Mouse (Mus musculus) layer of hippocampus, adult 11-12 months (tissue): Measurements from ENCODE around the gene Bcl6b.

Experiments used
- DNase-seq: peaks from one replicate; pipeline ENCODE4 v3.0.0; 2022; ENCODE audit warnings: low spot score

The Bcl6b gene

DNA sequence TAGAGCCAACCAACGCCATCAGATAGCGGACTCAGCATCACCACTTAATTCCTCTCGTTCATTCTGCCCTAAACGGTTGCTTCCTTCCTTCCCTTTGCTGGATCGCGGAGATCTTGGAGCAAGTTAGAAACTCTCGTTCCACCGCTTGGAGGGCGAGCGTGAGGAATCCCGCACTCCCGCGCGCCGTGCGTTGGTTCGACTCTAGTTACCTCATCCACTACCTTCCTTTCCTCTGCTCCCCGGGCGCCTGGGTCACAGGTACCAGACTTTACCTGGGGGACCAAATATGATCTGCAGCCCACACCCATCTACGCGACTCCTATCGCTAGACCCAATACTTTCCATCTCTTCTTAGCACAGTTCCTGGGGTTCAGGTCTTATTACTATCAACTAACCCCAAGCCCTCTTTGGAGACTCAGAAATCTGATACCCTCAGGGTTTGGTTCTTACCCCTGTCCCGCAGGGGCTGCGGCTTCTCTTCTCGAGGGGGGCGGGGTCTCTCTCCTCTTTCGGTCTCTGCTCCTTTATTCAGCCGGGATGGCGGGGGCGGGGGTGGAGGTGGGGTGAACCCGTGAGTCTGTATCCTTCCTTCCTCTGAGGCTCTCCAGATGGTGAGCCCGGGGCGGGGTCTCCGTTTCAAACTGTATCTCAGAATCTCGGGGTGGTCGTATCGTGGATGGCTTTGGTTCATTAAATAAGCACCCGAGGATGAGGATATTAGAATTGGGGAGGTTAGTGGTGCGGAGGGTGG is at the start of gene Bcl6b:
Bcl6b (minus strand) TSS at position 539 of the 751 bp plus-strand sequence.
- no peak for DNase-seq

DNA sequence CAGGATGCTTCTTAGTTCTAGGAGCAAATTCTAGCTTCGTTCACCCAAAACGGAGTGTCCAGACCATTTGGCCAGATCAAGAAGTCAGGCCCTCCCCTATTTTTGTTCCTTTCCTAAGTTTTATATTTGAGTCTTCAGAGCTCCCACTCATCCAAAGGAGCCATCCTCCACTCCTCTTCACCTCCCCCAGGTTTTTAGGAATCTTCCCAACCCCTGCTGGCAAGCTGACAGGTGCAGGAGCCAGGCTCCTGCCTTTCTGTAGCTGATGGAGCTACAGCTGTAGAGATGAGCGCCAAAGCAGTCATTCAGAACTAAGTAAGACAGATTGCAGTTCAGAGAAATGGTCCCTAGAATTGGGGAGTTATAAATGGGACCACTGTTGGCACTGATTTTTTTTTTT is 49.4 kb upstream of the Bcl6b start:
- DNase-seq, result no peak

DNA sequence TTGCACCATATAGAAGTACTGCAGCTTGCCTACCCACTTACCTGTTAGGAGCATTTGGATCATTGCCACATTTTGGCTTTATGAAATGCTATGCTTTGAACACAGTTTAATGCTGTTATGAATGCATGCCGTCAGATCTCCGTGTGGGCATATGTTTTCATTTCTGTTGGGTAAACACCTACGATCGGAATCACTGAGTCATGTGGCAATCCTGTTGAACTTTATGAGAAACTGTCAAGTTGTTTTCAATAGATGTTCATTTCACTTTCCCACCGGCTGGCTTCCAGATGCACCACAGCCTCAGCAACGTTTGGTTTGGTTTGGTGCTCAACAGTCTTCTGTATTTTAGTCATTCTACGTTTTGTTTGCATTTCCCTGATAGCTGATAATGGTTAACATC is 42.0 kb upstream of the Bcl6b start:
- DNase-seq, result no peak

DNA sequence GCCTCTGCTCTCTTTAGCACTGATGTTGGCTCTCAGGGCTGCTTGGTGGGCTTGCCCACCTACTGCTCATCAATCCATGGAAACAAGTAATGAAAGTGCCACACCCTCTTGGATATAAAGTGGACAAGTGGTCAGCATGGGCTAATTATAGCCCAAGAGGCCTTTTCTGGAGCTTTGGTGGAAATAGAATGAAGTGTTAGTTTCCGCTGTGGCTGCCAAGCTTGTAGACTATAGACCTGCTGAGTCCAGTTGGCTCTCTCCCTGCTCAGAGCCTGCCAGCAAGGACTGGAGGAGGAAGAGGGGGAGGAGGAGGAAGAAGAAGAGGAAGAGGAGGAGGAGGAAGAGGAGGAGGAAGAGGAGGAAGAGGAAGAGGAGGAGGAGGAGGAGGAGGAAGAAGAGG is 36.8 kb upstream of the Bcl6b start:
- DNase-seq, result no peak

DNA sequence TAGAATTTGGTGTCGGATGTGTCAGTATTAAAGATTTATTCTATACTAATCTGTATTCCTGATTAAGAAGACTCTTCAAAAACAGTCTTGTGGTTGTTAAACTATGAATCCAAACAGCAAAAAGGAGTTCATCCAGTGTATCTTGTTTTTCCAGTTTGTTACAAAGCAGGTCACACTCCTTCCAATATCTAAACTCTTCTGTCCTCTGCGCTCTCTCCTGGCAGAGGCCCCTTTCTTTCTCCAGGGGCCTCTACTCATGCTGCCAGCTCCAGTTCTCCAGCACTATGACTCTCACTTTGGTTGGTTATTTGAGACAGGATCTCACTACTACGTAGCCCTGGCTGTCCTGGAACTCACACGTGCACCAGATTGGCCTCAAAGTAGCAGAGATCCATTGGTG is 36.2 kb upstream of the Bcl6b start:
- no peak for DNase-seq

DNA sequence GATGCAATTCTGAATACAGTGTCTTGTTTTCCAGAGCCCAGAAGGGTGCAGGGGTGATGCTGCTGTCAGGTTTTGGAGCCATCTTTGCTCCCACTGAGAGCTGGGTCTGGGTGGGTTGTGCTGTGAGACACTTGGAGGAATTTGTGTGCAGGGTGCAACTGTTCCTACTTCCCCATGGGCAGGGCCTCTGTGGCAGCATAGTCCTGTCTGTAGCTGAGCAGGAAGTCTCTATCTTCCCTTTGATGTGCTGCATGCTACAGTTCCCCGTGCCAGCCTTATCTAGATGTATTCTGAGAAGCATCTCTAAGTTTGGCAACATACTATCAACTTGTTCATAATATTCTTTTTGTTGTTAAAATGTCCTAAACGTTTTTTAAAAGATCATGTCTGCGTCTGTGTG is 35.7 kb upstream of the Bcl6b start:
- no peak for DNase-seq

DNA sequence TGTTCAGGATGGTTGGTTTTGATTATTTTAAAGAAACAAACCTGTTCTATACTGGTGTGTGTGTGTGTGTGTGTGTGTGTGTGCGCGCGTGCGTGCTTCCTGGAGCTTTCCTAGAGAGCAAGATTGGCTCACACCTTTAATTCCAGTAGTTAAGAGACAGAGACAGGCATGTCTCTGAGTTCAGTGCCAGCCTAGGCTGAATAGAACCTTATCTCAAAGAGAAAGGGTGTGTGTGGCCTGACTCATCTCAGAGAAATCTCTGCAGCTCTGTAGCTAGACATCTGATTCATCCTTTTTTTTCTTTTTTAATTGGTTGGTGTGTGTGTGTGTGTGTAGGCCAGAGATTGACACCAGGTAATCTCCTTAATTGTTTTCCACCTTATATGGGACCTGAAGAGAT is 29.4 kb upstream of the Bcl6b start:
- no peak for DNase-seq

DNA sequence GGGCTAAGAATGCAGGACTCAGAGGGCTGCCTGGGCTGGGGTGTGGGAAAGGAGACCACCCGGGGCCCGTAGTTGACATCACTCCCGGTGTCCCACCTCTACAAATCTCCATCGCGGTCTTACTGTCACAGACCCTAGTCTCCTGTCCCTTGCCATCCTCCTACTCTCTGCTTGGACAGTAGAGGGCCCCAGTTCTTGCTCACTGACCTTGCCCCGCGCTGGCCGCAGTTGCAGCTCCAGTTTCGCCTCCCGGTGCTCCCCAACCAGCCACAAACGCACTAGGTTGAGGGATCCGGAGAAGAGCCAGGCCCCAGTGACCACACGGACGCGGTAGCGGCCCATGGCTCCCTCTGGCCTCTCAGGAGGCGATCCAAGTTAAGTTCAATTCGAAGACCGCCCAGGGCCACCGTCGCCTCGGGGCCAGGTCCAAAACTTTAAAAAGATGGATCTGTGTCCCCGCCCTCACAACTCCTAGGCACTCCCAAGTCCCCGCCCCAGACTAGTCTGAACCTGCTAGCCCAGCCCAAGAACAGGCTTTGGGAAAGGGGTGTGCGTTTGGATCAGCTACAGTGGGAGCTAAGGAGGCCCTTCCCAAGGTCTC is 25.4 kb upstream of the Bcl6b start, which contains the start of gene Alox12:
Alox12 (minus strand) TSS at position 423 of the 601 bp plus-strand sequence.
- DNase-seq, result no peak

DNA sequence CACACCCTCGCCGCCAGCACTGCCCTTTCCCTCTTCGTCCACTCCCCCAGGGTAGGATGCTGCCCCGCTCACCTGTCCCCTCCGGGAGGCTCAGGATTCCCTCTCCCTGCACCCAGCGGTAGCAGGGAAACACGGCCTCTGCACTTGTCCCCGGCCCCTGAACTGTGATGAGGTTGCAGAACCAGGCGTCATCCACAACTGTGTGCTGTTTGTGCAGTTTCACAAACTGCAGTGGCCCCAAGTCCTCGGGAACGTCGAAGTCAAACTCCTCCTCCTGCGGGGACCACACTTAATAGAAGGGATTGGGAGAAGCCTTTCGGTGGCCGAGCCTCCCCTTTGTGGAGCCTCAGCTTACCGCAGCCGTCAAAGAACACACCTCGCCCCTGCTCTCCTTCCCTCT is 24.7 kb upstream of the Bcl6b start:
- DNase-seq, result no peak

DNA sequence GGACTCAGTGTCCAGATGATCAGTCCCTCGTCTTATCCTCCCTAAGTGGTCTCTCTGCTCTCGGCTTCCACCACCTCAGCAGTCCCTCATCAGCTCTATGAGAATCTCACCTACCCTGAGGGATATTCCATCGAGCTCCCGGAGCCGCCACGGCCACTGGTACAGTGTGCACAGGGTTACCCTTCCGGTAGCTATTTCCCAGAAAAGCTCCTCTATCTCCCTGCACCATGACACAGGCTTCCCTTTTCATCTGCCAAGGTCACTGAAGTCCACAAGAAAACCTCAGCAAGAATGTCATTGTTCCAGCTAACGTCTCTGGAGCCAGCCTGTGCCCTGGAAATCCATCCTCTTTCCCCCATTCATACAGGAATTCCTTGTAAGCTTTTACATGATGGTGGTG is 22.3 kb upstream of the Bcl6b start:
- no peak for DNase-seq

DNA sequence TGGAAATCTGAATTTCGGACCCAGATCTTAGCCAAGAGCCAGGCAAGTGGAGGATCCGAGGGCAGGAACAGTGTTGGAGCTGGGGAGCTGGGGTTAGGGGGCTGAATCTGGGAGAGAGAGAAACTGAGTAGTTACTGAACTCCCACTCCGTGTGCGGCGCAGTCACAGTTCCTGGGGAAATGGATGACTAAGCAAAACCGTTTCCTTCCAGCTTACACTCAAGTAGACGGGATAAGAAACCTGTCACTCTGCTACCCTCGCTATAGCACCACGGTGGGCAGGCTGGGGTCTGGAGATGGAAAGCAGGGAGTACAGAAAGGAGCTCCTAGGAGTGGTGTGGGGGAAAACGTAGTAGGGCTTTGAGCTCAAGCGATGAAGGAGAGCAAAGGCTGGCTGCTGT is 20.6 kb upstream of the Bcl6b start:
- no peak for DNase-seq

DNA sequence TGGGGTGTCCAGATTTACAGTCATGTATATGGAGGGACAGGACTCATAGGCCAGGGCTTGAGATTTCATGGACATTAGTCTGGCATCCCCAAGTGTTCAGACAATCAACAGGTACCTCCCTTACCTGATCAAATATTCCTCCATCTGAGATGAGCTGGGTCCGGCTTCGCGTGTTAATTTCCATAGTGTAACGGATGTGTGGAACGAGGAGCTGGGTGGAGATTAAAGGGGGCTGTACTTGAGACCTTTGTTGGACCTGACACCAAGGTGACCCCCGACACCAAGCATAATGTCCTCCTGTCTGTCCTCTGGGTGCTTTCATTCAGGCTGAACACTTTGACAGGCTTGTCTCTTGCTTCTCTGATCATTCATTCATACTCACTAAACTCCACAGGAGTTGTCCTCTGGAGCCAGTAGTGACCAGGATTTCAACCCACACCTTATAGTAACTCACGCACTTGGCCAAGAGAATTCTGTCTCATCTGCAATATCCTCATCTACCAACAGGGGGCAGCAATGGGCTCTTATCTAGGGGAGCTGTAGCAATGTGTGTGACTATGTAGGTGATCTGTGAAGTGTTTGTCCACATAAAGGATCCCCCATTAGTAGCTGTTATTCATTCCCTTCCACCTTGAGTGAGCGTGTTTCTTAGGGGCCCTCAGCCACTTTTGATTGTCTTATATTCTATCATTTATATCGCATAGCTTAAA is 17.7 kb upstream of the Bcl6b start:
- peak; percentile 73 for DNase-seq

DNA sequence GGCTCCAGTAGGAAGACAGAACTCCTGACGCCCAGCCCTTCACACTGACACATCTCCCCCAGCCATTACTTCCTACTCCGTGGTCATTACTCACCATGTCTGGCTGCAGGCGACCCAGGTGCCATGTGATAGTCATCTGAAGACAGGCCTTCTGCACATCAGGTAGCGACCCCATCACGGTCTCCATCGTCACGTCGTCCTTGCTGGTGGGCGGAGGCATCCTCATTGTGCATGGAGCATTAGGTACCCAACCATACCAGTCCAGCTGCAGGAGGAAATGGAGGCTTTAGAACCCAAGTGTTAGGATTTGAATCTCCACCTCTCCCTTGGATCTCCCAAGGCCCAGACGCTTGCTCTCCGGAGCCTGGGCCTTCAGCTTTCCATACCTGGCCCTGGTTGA is 13.0 kb upstream of the Bcl6b start:
- DNase-seq, result no peak

DNA sequence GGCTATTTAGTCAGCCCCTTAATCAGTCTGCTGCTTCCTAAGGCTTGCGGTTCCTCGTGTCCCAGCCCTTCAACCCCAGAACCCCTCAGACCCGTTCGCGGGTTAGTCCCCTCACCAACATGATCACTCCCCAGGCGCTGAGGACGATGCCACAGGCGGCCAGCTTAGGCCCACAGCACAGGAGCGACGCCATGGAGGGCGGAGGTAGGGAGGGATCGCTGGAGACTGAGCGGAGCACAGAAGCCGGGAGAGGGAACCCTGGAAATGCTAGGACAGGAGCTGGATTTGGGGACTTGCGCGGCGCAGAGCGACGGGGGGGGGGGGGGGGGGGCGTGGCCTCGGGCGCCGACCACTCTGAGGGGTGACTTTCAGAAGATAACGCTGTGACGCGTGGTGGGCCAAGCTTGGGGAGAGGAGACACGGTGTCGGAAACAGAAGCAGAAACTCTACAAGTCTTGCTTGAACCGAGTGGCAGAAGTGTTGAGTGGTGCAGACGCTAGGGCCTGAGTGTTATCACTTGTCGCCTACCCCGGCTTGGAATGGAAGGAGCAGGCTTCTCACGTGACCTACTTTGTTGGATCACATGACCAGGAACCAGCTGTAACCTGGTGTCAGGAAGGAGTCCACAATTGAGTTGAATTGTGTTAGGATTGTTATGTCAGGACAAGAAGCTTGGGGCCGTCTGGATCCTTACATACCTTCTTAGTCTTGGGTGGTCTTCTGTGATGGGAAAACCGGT is 10.1 kb upstream of the Bcl6b start, which contains the start of the genes Gm21988 and Rnasek:
Gm21988 (minus strand) TSS at position 290 of the 739 bp plus-strand sequence.
Rnasek (minus strand) TSS at position 302 of the 739 bp plus-strand sequence.
- DNase-seq, result peak; percentile 88

DNA sequence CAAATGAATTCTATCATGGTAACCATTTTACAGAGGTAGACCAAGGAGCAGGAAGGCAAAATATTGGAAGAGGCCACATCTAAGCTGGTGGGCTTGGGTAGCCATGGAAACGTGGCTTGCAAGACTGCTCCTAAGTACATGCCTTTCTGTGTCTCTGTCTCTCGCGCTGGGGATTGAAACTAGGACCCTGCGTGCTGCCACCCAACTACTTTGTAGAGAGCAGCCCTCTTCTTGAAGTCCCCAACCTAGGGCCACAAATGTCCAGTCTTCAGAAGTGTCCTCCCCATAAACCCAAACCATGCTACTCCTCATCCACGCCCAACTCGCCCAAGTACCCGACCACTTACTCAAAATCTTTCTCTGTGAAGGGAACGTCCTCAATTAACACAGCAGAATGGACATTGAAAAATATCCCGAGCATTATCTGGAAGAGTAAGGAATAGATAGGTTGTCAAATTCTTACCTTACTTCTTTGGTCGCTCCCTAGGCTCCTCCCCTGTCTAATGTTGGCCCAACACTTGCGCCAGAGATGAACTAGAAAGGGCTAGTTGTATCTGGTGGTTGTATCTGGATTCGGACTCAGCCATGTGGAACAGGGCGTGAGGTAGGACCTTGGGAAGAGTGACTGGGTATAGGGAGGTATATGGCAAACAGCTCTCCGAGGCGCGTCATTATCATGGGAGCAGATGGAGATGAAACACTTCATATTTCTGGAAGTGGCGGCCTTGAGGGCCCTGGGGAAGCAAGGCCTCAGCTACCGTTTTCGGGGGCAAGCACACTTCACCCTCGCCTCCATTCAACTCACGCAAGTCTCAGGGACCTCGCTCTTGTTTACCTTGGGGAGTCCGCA is 9.2 kb upstream of the Bcl6b start:
- no peak for DNase-seq

DNA sequence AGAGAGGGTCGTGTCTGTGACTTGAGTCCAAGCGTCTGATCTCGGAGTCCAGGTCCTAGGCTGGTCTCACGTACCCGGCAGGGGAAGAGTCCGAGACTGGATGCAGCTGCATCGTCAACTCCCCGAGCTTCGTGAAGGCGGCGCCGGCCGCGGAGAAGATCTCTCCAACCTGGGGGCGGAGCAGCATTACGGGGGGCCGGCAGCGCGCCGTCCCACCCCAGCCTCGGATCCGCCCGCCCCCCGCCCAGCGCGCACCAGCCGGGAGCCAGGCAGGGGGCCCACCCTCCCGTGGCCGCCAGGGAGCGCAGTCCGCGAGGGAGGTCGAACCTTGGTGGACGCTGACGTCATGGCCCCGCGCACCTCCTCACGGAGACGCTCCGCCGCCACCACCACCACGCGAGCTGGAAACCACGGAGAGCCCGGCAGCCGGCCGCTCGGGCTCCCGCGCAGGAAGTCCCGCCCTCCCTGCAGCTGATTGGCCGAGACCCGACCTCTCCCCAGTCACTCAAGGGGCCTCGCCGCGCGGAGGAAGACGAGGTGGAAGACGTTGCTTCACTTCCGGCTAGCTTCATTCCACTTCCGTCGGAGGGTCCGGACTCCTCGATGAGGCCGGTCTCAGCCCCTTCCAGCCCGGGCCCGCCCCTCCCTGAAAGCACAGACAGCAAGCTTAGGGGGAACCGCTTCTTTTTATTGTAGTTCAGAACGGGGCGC is 8.0 kb upstream of the Bcl6b start, which contains the start of gene 0610010K14Rik:
0610010K14Rik (minus strand) TSS at position 458 of the 711 bp plus-strand sequence.
- DNase-seq, result peak; percentile 97

DNA sequence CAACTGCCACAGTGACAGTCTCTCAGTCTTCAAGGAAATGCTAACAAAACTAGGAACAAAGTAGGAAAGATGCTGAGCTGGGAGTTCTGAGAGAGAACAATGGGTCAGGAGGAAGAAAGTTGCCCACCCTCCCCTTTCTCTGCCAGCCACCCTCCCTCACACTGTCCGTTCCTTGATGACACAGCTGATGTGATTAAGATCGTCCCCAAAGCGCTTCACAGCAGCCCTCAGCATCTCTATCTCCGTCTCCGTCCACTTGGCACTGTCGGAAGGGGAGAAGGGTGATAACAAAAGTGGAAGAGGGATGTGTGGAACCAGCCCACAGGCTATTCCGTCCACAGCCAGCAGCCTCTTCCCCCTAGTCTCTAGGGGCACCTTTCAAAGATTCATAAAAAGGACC is 7.1 kb upstream of the Bcl6b start:
- DNase-seq, result no peak

DNA sequence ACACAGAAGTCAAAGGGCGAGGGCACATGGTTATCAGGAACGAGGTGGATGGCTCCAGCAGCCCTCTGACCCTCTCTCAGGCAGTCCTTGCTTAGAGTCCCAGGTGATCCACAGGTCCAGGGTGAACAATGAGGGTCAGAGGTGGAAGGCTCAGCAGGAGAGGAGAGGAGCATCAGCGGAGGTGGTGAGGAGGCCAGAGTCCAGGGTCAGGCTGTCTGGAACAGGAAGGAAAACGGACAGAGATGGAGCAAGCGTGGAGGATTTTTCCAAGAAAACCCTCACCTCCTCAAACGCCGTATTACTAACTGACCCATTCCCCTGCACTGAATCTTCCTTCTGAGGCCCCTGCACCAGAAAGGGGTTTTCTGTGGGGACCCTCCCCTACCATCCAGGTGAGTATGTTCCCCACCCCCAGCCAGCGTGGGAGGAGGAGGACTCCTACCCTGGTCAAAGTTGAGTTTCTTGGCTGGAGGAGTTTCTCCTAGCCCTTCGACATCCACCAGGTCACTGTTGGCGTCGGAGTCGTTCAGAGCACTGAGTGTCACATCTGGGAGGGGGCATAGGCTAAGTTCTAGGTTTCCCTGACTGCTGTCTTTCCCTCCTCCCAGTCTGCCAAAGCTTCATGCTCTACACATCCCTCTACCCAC is 5.8 kb upstream of the Bcl6b start:
- DNase-seq, result no peak

DNA sequence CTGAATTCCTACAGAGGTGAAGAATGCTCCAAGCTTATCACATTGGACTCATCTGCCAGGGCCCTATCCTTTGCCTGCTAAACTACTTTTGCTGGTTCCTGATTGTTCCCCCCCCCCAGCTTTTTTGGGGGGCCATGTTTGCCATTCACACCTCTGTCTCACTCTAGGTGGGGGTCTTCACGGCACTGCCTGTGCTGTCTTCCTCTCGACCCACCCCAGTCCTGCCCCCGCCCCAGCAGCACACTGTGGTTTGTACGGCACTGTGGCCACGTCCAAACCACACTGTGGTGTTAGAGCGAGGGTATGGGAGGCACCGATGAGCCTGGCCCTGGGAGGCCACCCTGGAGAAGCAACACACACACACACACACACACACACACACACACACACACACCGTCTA is 4.9 kb upstream of the Bcl6b start:
- DNase-seq, result no peak

DNA sequence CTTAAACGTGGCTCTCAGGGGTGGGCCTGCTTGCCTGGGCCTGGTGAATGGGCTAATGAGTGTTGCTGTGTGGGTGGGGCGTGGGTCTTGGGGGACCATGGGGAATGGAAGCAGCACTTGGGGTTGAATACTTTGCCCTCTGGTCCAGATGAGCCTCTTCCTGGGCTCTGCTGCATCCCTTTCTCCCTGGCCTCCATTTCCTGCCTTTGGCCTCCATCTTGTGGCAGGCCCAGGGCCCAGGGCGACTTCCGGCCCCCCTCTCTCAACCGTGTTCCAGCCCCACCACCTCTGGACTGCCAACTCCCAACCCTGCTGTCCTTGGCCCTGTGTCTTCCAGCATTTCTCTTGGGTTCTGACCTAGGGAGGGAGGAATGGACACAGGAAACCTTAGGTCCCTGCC is 4.4 kb upstream of the Bcl6b start:
- no peak for DNase-seq
